Mouse (Mus musculus) lung, embryonic 16.5 days (tissue): ENCODE measurements around the gene Cacna1e. TPM values are rescaled to one million over a fixed set of nuclear protein-coding genes. Genes with fewer than 3 reads are reported as not detected.

ENCODE experiments used
- ATAC-seq: fragments of 200-750 bp; cut with Nextera tagmentation; 2 replicates; pipeline ENCODE4 v1.8.0; 2017; ENCODE audit warnings: low read depth, mild to moderate bottlenecking, moderate library complexity
- H3K27ac ChIP-seq: fragments of 300-500 bp; sonication (generic); 2 replicates; pipeline ENCODE4 v1.5.1; 2014; ENCODE audit warnings: mild to moderate bottlenecking, control low read depth, low read length
- H3K27me3 ChIP-seq: fragments of 300-500 bp; sonication (generic); 2 replicates; pipeline ENCODE4 v1.6.1; 2014; ENCODE audit warnings: low read depth, low read length, mixed read lengths; ENCODE audit not compliant: control insufficient read depth, insufficient read depth
- H3K36me3 ChIP-seq: fragments of 300-500 bp; sonication (generic); 2 replicates; pipeline ENCODE4 v1.6.1; 2014; ENCODE audit warnings: low read length; ENCODE audit not compliant: control insufficient read depth, insufficient read depth
- H3K4me1 ChIP-seq: fragments of 300-500 bp; sonication (generic); replicated peaks from 2 replicates; pipeline ENCODE4 v1.6.1; 2014; ENCODE audit warnings: low read length, mixed read lengths; ENCODE audit not compliant: control insufficient read depth, insufficient read depth
- H3K4me2 ChIP-seq: fragments of 300-500 bp; sonication (generic); 2 replicates; pipeline ENCODE4 v1.6.1; 2014; ENCODE audit warnings: low read depth, low read length, control low read depth
- H3K4me3 ChIP-seq: fragments of 300-500 bp; sonication (generic); 2 replicates; pipeline ENCODE4 v1.5.1; 2014; ENCODE audit warnings: mild to moderate bottlenecking, low read length, control low read depth
- H3K9ac ChIP-seq: fragments of 300-500 bp; sonication (generic); 2 replicates; pipeline ENCODE4 v1.6.1; 2014; ENCODE audit warnings: low read length, control low read depth
- H3K9me3 ChIP-seq: fragments of 300-500 bp; sonication (generic); 2 replicates; pipeline ENCODE4 v1.6.1; 2016; ENCODE audit warnings: low read length; ENCODE audit not compliant: control insufficient read depth
- WGBS: fragments of 180-500 bp; shearing (Covaris S2); extraction: QIAGEN DNeasy Blood & Tissue Kit; methylation state at CpG from one replicate; pipeline ENCODE4 v1.1.7; 2014; 5-methylcytosine and 5-hydroxymethylcytosine counted together
- polyA plus RNA-seq: library from polyadenylated mRNA; unstranded; fragments of >200 nt; fragmentation: Nextera tagmentation; extraction: Ambion mirVana; gene quantifications from 2 replicates; pipeline ENCODE4 v1.2.1, GENCODE M21; 2015

Gene Cacna1e
- polyA plus RNA-seq, 1 experiment from 2014 or later, result 0.19 TPM

DNA sequence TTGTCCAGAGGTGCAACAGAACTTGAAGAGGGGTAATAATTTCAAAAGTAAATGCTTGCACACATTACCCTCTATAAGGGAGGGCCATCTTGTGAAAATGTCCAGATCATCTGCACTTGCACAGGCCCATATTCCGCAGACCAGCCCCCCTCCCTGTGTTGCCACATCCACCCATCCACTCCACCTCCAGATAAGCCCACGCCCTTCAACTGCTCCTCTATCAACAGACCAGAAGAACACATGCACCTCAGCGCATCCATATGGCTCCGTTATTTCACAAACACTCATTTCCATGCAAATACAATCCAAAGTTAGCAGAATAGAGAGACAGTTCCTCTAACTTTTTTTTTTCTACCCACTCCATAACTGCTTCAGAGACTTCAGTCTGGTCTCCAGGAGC, 171.6 kb downstream of the Cacna1e start:
- Histone ChIP-seq H3K27me3 (no peaks in the 10 kb centered on the region), H3K9ac (no peak overlapping the region), H3K36me3 (no peaks in the 10 kb centered on the region), H3K27ac (no peak overlapping the region), H3K4me1 (no peaks in the 10 kb centered on the region), H3K9me3 (no peaks in the 10 kb centered on the region), H3K4me3 (no peak overlapping the region), H3K4me2 (no peak overlapping the region)
- 86% methylated on average over 4 of the region's 4 CpGs for WGBS
- ATAC-seq, result no peak

DNA sequence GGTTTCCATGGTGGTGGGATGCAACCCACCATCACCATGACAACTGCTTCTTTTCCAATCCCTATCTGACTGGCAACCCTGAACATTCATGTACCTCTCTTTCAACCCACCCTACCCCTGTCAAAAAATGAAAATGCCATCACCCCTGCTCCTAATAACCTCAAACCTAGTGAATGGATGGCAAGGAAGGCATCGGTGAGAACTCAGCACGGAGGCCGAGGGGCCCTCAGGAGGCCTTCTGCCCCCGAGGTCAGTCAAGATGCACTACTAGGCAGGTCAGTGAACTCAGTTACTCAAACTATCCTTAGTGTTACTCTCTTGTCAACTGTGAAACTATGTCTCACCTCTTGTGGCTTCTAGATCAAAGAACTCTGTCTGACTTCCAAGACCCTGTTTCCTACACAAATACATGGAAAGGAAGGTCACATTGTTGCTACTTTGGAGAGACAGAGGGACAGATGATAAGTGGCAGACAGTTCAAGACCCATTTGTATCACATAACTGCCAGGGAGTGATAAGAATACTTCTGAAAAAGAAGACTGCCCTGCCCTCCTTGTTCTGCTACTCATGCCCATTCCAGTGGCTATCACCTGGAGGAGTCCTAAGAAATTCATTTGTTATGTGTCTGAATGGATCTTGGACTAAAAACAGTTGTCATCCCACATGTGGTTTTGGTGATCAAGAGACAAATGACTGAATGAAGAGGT, 176.6 kb downstream of the Cacna1e start:
- Histone ChIP-seq H3K4me2 (no peak overlapping the region), H3K36me3 (no peaks in the 10 kb centered on the region), H3K27ac (no peak overlapping the region), H3K4me3 (no peak overlapping the region), H3K9me3 (no peaks in the 10 kb centered on the region), H3K27me3 (no peaks in the 10 kb centered on the region), H3K4me1 (no peaks in the 10 kb centered on the region), H3K9ac (no peak overlapping the region)
- ATAC-seq, result no peak
- 77% methylated on average over 4 of the region's 4 CpGs for WGBS

DNA sequence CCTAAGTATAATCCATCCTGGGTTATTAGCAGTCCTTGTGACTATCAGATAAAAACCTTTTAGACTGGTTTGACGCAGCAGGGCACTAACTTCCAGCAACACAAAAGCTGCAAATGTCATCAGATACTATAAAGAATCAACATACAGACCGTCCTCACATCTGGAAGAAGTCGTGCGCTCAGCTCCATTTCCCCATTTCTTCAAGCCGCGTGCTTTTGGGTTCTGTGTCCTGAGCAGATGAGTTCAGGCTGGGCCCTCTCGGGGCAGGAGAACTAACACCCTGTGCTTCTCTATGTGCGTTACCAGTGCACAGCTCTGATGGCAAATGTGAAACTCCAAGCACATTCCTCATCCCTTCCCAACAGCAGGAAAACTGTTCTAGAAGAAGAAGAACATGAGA, 177.3 kb downstream of the Cacna1e start:
- ATAC-seq, result no peak
- H3K4me1 ChIP-seq, result no peaks in the 10 kb centered on the region

GRCm38 (mm10) chr1:154705882-154706565, 178.3 kb downstream of the Cacna1e start:
- no peak overlapping the region for H3K27ac ChIP-seq
- 58% methylated on average over 7 of the region's 7 CpGs for WGBS
- H3K9me3 ChIP-seq, result no peaks in the 10 kb centered on the region
- no peaks in the 10 kb centered on the region for H3K27me3 ChIP-seq
- H3K4me1 ChIP-seq, result no peaks in the 10 kb centered on the region
- no peak for ATAC-seq
- H3K9ac ChIP-seq, result no peak overlapping the region
- H3K4me2 ChIP-seq, result no peak overlapping the region
- no peaks in the 10 kb centered on the region for H3K36me3 ChIP-seq
- H3K4me3 ChIP-seq, result no peak overlapping the region

More for the DNA sequence above, 177.3 kb downstream of the Cacna1e start:
- Histone ChIP-seq H3K27me3 (no peaks in the 10 kb centered on the region), H3K4me2 (no peak overlapping the region), H3K4me3 (no peak overlapping the region), H3K27ac (no peak overlapping the region), H3K36me3 (no peaks in the 10 kb centered on the region), H3K9ac (no peak overlapping the region), H3K9me3 (no peaks in the 10 kb centered on the region)
- 77% methylated on average over 8 of the region's 8 CpGs for WGBS

DNA sequence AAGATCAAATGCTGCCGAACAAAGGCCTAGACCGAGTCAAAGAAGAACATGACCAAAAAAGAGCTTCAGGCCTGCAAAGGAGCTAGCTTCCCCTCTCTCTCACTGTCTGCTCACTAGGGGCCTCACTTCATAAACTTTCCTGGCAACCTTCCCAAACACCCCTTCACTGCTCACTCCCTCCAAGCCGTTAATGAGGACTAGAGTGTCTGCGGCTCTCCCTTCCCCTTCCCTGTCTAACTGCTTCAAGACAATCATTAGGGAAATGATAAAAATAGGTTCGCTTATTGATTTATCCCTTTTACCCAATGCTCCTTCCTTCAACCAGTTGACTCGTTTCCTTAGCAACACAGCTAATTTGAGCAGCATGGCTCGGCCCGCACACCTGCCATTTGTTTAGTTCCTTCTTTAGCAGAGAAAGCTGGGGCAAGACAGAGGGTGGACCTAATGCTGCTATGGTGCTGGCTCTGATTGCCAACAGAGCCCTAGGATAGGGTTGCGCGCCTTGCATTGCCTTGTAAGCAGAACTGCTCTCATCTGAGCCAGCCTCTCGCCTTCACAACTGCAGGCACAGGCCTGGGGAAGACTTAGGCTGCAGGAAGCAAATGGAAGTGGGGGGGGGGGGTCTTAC, 179.6 kb downstream of the Cacna1e start:
- no peak overlapping the region for H3K4me3 ChIP-seq
- no peak for ATAC-seq
- no peak overlapping the region for H3K4me2 ChIP-seq
- H3K9me3 ChIP-seq, result no peaks in the 10 kb centered on the region
- H3K27ac ChIP-seq, result no peak overlapping the region
- no peaks in the 10 kb centered on the region for H3K4me1 ChIP-seq
- WGBS, result 54% methylated on average over 11 of the region's 11 CpGs
- no peaks in the 10 kb centered on the region for H3K36me3 ChIP-seq
- no peaks in the 10 kb centered on the region for H3K27me3 ChIP-seq
- no peak overlapping the region for H3K9ac ChIP-seq

DNA sequence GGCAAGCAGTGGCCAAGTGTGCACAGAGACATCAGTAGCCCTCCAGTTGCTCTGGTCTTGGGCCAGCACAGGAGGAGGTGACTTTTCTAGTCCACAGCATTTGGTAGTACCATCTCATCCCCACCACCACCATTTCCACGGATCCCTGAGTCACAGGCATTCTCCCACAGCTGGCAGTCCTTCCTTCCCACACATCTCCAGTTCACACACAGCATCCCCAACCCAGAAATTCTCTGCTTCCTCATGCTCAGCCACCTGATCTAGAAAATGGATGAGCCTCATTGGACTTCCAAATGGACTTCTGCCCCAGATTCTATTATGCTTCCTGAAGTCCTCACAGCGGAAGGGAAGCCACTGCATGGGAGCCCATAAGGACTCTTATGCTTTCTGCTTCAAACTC, 181.7 kb downstream of the Cacna1e start:
- H3K9me3 ChIP-seq, result no peaks in the 10 kb centered on the region
- 64% methylated on average over 2 of the region's 2 CpGs for WGBS
- no peaks in the 10 kb centered on the region for H3K27me3 ChIP-seq
- H3K4me3 ChIP-seq, result no peak overlapping the region
- no peak overlapping the region for H3K9ac ChIP-seq
- no peak for ATAC-seq
- no peak overlapping the region for H3K27ac ChIP-seq
- no peak overlapping the region for H3K4me2 ChIP-seq
- H3K4me1 ChIP-seq, result no peaks in the 10 kb centered on the region
- no peaks in the 10 kb centered on the region for H3K36me3 ChIP-seq

- Histone ChIP-seq H3K27ac (no peak overlapping the region), H3K4me1 (no peaks in the 10 kb centered on the region), H3K36me3 (no peaks in the 10 kb centered on the region), H3K9ac (no peak overlapping the region), H3K4me2 (no peak overlapping the region), H3K27me3 (no peaks in the 10 kb centered on the region), H3K9me3 (no peaks in the 10 kb centered on the region), H3K4me3 (no peak overlapping the region)
- ATAC-seq, result no peak
- 29% methylated on average over 14 of the region's 14 CpGs for WGBS
These were observed 195.2 kb downstream of the Cacna1e start for GRCm38 (mm10) chr1:154688876-154689665.

DNA sequence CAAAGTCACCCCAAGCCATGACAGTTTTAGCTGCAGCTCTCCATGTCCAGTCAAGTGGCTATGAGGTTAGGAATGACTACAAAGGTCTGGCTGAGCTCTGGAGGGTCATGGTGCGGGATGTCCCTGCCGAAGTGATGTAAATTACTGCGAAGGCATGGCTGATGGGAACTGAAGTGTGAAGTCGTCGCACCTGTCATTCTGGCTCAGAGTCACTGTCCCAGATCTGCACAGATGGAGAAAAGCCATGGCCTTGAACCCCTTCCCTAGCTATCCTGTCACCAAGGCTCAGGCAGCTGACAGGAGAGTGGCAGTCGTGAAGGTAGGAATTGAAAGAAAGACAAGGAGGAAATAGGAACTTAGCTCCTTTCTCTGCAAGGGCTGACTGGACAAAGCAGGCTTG, 197.4 kb downstream of the Cacna1e start:
- Histone ChIP-seq H3K27me3 (no peaks in the 10 kb centered on the region), H3K9me3 (no peaks in the 10 kb centered on the region), H3K36me3 (no peaks in the 10 kb centered on the region), H3K4me3 (no peak overlapping the region), H3K27ac (no peak overlapping the region), H3K9ac (no peak overlapping the region), H3K4me1 (no peaks in the 10 kb centered on the region), H3K4me2 (no peak overlapping the region)
- no peak for ATAC-seq
- WGBS, result 81% methylated on average over 6 of the region's 6 CpGs
